Mouse (Mus musculus) embryonic fibroblast, embryonic 13.5 days (primary cell): ENCODE measurements around the gene Elovl2.
A peak's percentile ranks its signal among the peaks of the same experiment; 100 is the strongest.

Experiments used
- CTCF ChIP-seq: IDR thresholded peaks from 2 replicates; pipeline ENCODE4 v1.5.1; 2011; ENCODE audit warnings: mild to moderate bottlenecking, control low read depth, low read length, moderate library complexity, borderline replicate concordance; ENCODE audit not compliant: insufficient read depth
- POLR2A ChIP-seq: IDR thresholded peaks from 2 replicates; pipeline ENCODE4 v1.6.1; 2011; ENCODE audit warnings: low read depth, mild to moderate bottlenecking, control low read depth, low read length, moderate library complexity

GRCm38 (mm10) chr13:41146271-41146670 is 73.9 kb downstream of the Elovl2 start:
- peak; percentile 59; the same call in 1 of the 2 replicates for TF ChIP-seq CTCF
- no peak for TF ChIP-seq POLR2A
